Mouse (Mus musculus): Measurements from ENCODE around the gene Hnrnph3.
A peak's percentile ranks its signal among the peaks of the same experiment; 100 is the strongest.

The Hnrnph3 gene

DNA sequence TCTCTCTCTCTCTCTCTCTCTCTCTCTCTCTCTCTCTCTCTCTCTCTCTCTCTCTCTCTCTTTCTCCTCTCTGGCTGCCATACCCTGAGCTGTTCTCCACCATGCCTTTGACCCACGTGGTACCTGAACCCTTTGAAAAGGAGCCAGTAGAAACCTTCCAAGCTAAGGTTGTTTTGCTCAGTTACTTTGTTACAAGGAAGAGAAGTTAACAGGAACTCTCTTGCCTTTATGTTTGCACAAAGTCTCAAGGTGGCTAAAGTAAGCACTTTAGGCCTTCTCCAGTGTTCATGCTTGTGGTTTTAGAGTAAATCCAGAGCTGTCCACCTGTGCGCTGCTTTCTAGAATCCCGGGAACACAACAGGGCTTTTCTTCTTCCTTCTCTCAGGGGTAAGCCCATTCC, 8.2 kb upstream of the Hnrnph3 start:
- DNase-seq (ENCODE audit: low spot score in 2 of 2), result no peak

DNA sequence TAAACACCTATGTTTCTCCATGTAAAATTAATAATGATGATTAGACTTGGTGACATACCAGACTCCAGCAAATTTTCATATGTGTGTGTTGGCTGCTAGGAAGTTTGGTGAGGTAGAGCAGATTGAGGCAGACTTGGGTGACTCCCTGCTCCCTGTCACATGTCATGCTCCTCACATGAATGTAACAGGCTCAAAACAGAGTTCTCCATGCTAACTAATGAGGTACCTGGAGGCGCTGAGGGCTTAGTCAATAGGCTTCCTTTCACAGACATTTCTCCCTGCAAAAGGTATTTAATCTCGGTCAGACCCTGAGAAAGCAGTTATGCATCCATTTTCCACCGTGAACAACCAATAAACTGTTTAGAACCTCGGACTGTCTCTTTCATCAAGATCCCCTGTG, 4.4 kb upstream of the Hnrnph3 start:
- DNase-seq (ENCODE audit: low spot score in 2 of 2), result no peak

DNA sequence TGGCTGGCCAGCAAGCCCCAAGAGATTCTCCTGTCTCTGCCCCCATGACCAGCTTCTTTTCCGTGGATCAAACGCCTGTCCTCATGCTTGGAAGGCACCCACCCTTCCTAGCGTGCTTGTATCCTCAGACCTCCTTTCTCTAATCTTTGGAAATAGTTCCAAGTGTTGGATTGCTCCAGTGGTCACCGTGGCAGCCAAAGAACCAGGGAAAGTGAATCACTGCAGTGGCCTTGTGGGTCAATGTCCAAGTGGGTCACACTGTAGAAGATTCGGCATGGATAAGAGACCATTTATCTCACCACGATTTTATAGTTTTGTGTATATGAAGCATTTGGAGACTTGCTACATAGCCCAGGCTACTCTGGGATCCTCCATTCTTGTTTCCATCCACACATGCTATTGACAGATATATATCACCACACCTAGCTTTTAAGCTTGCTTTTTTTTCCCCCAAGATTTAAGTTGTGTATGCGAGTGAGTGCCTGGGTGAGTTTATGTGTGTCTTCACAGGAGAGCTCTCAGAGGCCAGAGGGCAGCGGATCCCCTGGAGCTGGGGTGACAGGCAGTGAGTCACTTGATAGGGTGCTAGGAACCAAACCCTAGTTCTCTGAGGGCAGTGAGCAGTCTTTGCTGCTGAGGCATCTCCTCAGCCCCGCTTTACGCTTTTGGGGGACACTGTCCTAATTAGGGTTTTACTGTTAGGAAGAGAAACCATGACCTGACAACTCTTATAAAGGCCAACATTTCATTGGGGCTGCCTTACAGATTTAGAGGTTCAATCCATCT, 3.6 kb upstream of the Hnrnph3 start:
- DNase-seq (ENCODE audit: low spot score in 2 of 2), result no peak

DNA sequence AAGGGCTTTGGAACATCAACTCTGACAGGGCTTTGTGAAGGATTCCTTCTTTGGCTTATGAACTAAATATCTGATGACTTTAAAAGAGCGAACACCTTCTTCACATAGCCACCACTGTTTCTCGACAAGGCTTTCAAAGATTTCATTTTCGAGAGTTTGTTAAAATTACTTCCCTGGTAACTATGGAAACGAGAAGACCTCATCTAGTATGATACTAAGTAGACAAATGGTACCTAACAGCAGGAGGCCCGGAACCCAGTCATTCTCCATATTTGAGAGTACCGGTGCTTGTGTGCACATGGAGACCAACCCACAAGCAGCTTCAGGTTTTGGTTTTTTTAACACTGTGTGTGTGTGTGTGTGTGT, 2.8 kb upstream of the Hnrnph3 start:
- DNase-seq (ENCODE audit: low spot score in 2 of 2), result peak; percentile 43 to 71

DNA sequence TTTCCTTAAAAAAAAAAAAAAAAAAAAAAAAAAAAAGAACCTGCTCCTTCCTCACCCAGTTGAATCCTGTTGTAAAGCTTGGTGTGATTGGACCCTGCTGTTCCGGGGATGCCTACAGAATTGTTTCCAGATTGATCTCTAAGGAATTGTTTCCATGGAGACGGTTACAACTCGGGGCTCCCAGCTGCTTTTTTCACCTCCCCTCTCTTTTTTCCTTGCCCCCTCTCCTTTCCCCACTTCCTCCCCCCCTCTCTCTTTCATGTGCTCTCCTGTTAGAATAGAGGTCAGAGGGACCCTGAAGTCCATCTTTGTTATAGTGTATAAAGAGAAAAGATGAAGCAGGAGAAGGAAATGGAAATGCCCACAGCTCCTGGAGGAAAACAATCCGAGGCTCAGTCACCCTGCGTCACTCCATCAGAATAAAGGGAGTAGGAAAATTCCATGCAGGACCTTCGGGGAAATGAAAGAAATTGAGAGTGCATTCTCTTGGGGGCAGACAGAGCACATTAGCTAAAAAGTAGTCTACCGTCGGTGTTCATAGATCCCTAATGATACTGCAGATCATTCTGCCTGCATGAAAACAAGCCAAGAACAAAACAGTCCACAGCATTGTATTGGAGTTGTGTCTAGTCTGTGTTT, 2.3 kb upstream of the Hnrnph3 start:
- DNase-seq (ENCODE audit: low spot score in 2 of 2), result peak; percentile 62 to 75

DNA sequence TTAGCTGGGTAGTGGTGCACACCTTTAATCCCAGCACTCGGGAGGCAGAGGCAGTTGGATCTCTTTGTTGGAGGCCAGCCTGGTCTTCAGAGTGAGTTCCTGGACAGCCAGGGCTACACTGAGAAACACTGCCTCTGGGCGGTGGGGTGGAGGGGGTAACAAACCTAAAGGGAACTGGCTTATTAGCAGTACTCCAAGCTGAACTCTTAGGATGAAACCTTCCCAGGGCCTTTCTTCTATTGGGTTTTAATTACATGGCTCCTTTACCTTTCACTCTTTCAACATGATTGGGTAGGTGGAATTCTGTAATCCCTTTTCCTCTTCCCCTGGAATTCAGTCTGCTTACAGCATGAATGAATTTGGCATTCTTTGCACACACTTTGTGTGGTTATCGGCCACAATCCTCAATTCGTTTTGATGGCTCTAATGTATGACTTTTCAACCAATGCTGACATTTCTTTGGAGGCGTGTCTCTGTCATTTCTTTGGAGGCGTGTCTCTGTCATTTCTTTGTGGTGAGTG, 1.5 kb upstream of the Hnrnph3 start:
- no peak for DNase-seq (ENCODE audit: low spot score in 2 of 2)

DNA sequence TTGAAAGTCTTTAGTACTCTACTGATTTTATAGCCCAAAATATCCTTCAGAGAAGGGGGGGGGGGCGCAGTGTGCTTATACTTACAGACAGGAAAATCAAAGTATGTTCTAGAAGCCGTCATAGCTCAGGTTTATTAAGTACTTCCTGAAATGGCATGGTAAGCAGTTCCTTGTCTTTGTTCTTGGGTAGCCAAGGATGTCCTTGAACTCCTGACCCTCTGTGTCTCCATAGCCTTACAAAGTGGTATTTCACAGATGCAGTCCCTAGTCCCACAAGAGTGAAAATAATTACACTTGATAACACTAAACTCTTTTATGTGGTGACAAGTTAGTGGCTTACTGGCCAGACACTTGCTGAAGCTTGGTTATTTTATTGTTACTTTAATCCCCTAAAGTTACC, 999 bp upstream of the Hnrnph3 start:
- no peak for DNase-seq (ENCODE audit: low spot score in 2 of 2)

DNA sequence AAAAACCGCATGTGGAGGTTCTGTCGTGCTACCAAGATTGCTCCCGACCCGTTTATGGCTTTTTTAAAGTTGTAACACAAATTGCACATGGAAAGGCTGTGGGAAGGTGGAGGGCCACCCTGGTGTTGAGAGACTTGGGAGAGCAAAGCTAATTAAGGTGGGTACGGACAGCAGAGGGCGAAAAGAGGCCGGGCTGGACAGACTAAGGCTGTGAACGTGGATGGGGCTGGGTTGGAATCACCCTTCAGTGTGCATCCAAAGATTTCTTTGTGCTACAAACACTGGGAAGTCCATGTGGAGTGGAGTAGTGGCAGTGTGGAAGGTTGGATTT, 528 bp upstream of the Hnrnph3 start:
- DNase-seq (ENCODE audit: low spot score in 2 of 2), result peak; percentile 60 to 77

DNA sequence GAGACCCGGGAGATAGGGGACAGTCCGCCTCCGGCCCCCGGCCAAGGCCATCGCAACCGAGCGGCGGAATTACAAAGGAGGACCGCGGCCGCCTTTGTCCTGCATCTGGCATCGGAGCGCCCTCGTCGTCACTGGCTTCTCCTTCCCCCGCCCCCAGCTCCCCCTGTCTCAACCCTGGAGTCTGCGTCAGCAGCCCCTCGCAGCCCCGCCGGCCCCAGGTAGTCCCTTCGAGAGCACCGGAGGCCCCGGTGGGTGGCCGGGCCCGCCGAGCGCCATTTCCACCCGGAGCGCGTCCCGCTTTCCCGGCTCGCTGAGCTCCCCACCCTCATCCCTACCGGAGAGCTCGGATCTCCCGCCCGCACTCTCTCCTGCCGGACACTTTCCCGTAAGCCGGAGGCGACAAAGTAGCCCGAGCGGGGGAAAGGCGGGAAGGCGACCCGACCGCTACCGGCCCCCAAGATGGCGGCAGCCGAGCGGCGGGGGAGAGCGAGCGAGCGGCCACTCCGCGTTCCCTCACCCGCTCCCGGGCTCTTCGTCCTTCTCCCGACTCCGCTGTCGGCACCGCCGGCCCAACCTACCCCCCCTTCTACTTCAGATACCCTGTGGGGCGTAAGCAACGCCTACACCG, 782 bp downstream of the Hnrnph3 start:
- peak; percentile 82 to 84 for DNase-seq (ENCODE audit: low spot score in 2 of 2)

DNA sequence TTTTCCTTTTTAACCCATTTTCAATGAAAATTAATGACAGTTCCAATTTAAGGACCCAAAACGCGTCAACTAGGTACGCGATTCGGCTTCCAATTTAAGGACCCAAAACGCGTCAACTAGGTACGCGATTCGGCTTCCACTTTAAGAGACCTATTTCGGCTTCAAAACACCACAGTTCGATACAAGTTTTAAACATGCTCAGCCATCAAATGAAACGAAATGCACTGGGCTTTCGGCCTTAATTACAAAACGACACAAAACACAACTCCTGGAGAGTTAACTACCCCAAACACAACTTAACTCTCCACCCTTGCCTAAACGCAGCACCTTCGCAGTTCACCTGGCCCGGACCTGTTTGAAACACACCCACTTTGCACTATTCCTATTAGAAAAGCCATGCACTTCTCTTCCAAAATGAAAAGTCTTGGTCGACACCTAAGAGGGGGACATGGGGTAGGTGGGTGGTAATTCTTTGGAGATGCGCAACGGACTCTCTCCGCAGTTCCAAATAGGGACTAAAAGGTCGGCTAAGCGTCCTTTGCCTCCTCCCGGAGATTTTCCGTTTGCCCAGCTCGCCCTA, 1.4 kb downstream of the Hnrnph3 start:
- no peak for DNase-seq (ENCODE audit: low spot score in 2 of 2)

DNA sequence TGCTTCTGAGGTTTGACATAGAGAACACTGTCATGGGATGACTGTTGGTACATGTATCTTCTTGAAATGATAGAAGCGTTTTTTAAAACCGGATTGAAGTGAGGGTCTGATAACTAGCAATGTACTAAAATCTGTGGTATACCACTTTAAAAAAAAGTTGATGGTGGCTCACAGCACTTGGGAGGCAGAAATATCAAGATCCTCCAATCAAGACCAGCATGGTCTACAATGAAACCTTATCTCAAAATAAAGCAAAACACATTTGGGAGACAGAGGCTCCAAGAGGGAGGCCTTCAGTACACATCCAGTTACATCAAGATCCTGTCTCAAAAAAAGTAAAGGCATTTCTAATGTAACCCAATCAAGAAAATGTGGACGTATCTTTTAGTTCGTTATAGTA, 2.3 kb downstream of the Hnrnph3 start:
- DNase-seq (ENCODE audit: low spot score in 2 of 2), result no peak

DNA sequence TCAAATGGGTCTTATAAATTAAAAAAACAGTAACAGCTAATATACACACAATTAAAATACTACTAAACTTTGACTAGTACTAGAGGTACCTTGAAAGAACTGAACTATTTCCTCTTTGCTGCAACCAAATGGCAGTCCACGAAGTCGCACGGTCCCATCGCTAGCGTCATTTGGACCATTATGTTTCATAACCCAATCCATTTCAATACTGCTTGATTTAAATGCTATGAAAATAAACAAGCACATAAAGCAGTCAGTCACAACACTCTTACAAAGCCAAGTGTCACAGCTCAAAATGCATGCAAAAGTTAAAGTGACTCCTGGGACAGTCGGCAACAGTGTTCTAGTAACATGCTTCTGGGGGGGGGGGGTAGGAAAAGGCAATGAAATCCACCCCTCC, 4.7 kb downstream of the Hnrnph3 start:
- peak in 1 of 2 experiments; percentile 14 for DNase-seq (ENCODE audit: low spot score in 2 of 2)

DNA sequence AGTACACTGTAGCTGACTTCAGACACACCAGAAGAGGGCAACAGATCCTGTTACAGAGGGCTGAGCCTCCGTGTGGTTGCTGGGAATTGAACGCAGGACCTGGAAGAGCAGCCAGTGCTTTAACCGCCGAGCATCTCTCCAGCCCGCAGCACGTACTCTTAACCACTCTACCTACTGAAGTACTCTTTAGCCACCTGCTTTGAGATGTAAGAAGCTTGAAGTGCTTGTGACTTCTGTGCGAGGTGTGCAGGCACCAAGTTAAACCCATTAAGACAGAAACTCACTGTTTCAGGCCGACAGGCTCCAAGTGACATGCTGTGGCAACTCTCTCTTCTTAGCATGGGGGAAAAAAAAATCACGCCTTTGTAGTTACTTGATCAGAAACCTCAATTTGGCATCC, 9.8 kb downstream of the Hnrnph3 start:
- no peak for DNase-seq (ENCODE audit: low spot score in 2 of 2)

DNA sequence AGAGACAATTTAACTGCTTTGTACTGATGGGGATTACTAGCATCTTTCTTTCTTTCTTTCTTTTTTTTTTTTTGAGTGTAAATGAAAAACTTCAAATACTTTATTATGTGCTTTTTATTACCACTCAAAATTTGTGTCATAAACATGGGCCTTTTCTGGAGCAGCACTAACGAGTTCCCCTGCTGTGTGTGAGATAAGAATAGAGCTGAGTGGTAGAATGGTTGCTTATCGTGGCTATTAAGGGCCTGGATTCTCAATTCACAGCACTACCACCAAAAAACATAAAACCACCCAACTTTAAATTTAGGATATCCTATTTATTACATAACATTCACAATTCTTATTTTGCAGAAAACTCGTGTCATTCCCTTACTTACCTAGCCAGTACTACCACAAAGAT, 10.5 kb downstream of the Hnrnph3 start:
- DNase-seq (ENCODE audit: low spot score in 2 of 2), result no peak

DNA sequence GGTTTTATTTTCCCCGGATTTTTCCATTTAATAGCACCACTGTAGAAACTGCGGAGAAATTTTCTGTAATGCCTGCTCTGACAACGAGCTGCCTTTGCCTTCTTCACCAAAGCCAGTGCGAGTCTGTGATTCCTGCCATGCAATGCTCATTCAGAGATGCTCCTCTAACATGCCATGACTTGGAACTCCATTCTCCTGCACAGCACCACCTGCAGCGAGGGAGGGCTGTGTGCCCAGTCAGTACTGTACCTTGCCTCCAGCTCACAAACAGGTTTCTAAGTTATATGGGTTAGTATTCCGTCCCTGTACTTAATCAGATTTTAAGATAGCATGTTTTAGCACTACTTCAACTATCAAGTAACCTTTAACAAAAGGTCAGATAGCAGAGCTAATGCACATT, 12.5 kb downstream of the Hnrnph3 start:
- no peak for DNase-seq (ENCODE audit: low spot score in 2 of 2)

DNA sequence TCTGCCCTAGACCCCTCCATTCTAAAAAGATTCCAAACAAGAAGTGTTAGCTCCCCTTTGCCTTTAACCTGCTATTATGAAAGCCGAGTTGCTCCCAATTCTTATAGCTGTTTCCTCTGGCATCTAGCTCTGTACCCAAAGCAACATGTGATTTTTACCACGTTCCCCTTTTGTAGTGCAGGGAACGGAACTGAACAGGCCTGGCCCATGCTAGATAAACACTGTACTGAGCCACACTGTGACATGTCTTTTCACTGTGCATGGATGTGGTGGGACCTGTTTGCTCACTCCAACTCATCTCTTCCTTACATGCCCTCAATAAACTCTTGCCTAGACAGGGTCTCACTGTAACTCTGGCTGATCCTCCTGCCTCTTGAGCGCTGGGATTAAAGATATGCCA, 13.7 kb downstream of the Hnrnph3 start:
- DNase-seq (ENCODE audit: low spot score in 2 of 2), result no peak

DNA sequence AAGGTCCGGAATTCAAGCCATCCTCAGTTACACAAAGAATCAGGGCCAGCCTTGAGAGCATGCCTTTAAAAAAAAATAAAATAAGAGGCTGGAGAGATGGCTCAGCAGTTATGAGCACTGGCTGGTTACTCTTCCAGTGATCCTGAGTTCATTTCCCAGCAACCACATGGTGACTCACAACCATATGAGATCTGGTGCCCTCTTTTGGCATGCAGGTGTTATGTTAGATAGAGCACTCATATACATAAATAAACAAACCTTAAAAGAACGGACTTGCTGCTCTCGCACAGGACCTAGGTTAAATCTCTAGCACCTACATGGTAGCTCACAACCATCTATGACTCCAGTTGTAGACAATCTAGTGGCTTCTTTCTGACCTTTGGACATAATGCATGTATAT, 15.8 kb downstream of the Hnrnph3 start:
- DNase-seq (ENCODE audit: low spot score in 2 of 2), result no peak

DNA sequence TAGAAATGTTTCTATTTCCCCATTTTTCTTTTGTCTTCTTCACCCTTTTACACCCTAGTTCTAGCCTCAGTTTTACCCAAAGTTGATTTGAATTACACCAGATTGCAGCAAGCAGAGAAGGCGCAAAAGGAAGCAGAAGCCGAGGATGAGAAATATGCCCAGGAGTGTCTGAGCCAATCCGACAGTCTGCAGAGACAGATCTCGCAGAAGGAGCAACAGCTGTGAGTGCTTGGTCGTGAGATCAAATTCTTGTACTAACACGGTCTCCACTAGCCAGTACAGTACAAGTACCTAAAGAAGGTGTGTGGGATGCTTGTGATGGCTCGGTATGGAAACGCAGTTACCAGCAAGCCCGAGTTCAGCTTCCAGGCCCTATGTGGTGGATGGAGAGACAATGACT, 19.5 kb downstream of the Hnrnph3 start:
- peak in 1 of 2 experiments; percentile 49 for DNase-seq (ENCODE audit: low spot score in 2 of 2)

DNA sequence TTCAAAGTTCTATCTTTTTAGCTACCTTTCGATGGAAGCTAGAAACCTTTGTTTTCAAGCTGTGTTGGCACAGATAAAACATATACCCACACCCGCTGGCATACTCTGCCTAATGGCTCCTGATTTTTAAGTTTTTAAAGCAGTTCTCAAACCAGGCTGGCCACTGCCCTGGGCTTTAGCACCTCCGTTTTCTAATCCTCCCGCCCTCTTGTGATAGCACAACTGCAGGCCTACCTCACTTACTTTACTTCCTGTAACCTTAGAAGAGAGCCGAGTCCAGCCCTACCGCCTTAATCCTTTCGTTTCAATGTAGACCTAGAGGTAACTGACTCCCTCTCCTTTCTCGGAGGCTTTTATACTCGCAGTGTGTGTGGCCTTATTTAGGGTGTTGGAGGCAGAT, 20.8 kb downstream of the Hnrnph3 start:
- no peak for DNase-seq (ENCODE audit: low spot score in 2 of 2)

DNA sequence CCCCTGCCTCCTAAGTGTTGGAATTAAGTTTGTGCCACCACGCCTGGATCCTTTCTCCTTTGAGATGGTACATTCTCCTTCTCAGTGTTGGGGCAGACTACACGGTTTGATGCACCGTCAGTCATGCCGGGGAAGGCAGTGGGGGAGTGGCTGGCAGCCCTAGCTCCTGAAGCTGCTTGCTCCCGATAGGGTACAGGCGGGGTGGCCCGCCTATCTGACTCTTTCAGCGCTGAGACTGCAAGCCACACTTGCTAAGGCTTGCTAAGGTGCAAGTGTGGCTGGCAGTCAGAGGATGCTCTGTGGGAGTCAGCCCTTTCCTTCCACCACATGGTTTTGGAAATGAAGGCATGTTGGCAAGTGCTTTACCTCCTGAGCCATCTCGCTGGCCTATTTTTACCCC, 23.4 kb downstream of the Hnrnph3 start:
- no peak for DNase-seq (ENCODE audit: low spot score in 2 of 2)

DNA sequence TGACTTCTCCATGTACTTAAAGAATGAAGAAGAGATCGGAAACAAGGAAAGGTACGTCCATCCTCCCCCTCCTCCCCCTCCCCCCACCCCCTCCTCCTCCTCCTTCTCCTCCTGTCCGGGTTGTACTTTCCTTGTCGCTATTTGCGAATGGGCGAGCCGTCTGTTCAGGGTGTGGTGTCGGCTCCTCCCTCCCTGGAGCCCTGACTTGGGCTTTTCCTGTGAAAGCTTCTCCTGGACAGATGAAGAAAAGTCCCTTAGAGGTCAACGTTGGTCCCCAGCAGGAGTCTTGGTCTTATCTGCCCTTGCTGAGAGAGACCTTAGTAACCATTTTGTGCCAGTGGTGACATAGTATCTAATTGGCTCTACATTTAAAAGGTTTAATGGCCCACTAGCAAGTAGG, 30.0 kb downstream of the Hnrnph3 start:
- no peak for DNase-seq (ENCODE audit: low spot score in 2 of 2)

DNA sequence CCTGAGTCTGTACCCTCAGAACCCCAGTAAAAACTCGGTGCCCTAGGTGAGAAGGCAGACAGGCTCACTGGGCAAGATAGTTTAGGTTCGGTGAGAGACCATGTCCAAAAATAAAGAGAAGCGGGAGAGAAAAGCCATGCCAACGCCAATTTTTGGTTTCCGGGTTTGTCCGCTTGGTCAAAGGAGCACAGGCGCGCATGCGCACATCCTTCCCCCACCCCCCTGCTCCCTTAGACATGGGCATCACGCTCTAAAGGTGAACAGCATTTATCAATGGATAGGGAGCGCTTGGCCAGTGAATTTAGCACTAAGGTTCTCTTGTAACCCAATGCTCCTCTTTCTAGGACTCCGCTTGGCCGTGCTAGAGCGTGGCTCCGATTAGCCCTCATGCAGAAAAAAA, 33.4 kb downstream of the Hnrnph3 start:
- no peak for DNase-seq (ENCODE audit: low spot score in 2 of 2)

DNA sequence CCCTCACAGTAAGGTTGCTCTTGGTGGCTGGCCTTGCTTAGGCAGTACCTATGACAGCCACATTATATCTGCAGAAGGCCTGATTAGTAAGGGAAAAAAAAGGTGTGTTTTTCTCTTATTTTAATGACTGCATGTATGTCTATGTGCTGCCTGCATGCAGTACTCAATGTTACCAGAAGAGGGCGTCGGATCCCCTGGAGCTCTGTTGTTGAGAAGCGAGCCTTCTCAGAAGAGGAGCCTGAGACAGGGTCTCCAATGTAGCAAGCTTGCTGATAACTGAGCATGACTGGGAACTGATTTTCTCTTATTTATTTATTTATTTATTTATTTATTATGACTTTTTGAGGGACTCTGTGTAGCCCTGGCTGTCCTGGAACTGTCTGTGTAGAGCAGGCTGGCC, 36.7 kb downstream of the Hnrnph3 start:
- DNase-seq (ENCODE audit: low spot score in 2 of 2), result peak in 1 of 2 experiments; percentile 55
